Mouse (Mus musculus): ENCODE data around the gene Myrf.

GRCm38 (mm10) chr19:10278669-10279324 lies 38.2 kb upstream of the Myrf start:
- TF ChIP-seq CTCF (IDR thresholded peaks at IDR 0.05; ENCODE audit: borderline replicate concordance, extremely low read depth, insufficient read depth, insufficient read length) (no peak), POLR2A (IDR thresholded peaks at IDR 0.05; ENCODE audit: borderline replicate concordance, extremely low read depth, insufficient read depth, insufficient read length, poor library complexity, severe bottlenecking) (no peak)
